Comparison of ENCODE assay signal across 13 mouse cellular contexts in genomic region chr8:84967532-84968304, GRCm38 (mm10). TPM values are rescaled to one million over a fixed set of nuclear protein-coding genes. Genes with fewer than 3 reads are reported as not detected.
A peak's percentile ranks its signal among the peaks of the same experiment; 100 is the strongest.
DNase-seq lines count a peak whose midpoint lies in the region; ATAC-seq and TF ChIP-seq lines count a peak whose summit lies in the region.
"Had no signal": no experiment of that assay in that cellular context is flagged by ENCODE, and none has a peak within 500 bp of the region (broad histone marks: within the 10 kb centered on the region; RNA-seq: fewer than 3 reads in every experiment).

No protein-coding gene starts in this region.

- no peaks in the 10 kb centered on the region for H3K9me3 ChIP-seq in forebrain, embryonic 14.5 days (replicated peaks; ENCODE audit: control insufficient read depth, low read length)
- no peaks in the 10 kb centered on the region for H3K9me3 ChIP-seq in forebrain, embryonic 11.5 days (ENCODE audit: control insufficient read depth, low read length)
- H3K9me3 ChIP-seq in lung, embryonic 15.5 days: no peaks in the 10 kb centered on the region
- H3K9me3 ChIP-seq in embryonic facial prominence, embryonic 10.5 days: no peaks in the 10 kb centered on the region
- H3K9me3 ChIP-seq in liver, postnatal 0 days (ENCODE audit: low read length): no peaks in the 10 kb centered on the region

- TF ChIP-seq EP300 in liver, postnatal 0 days (IDR thresholded peaks at IDR 0.05; ENCODE audit: low read depth): no peak

- peaks cover 22% of the 10 kb centered on the region for H3K36me3 ChIP-seq in forebrain, embryonic 14.5 days (ENCODE audit: control insufficient read depth, insufficient read depth, low read length)
- H3K36me3 ChIP-seq in forebrain, embryonic 11.5 days (ENCODE audit: control insufficient read depth, insufficient read depth, low read length): peaks cover 8% of the 10 kb centered on the region; the same call in 1 of the 2 replicates
- peaks cover 22% of the 10 kb centered on the region for H3K36me3 ChIP-seq in lung, embryonic 15.5 days
- peaks cover 35% of the 10 kb centered on the region for H3K36me3 ChIP-seq in embryonic facial prominence, embryonic 10.5 days (replicated peaks)
- peaks cover 19% of the 10 kb centered on the region for H3K36me3 ChIP-seq in liver, postnatal 0 days (replicated peaks; ENCODE audit: insufficient read depth, low read length)

- DNase-seq in forebrain, embryonic 14.5 days (ENCODE audit: low spot score): no peak
- no peak for DNase-seq in forebrain, embryonic 11.5 days (ENCODE audit: low spot score)
- DNase-seq in lung, postnatal 36 days: no peak
- DNase-seq in embryonic facial prominence, embryonic 10.5 days (ENCODE audit: low spot score): no peak
- DNase-seq in liver, postnatal 0 days: no peak
- DNase-seq in embryo, embryonic 10 days (ENCODE audit: low spot score): no peak
- no peak for DNase-seq in cerebellum, adult 18-20 months
- DNase-seq: heart, adult 2 months; kidney, postnatal 25 days; retina, postnatal 1 day had no signal

- no peaks in the 10 kb centered on the region for H3K27me3 ChIP-seq in forebrain, embryonic 14.5 days (replicated peaks; ENCODE audit: control insufficient read depth, insufficient read depth, low read length)
- no peaks in the 10 kb centered on the region for H3K27me3 ChIP-seq in forebrain, embryonic 11.5 days (ENCODE audit: control insufficient read depth, insufficient read depth, low read length)
- no peaks in the 10 kb centered on the region for H3K27me3 ChIP-seq in lung, embryonic 15.5 days
- H3K27me3 ChIP-seq in embryonic facial prominence, embryonic 10.5 days (replicated peaks; ENCODE audit: low read depth, poor library complexity, severe bottlenecking): no peaks in the 10 kb centered on the region
- H3K27me3 ChIP-seq in liver, postnatal 0 days (ENCODE audit: insufficient read depth, low read length): no peaks in the 10 kb centered on the region

- WGBS in forebrain, embryonic 14.5 days: 87% methylated on average over 13 of the region's 13 CpGs
- WGBS in forebrain, embryonic 11.5 days: 87% methylated on average over 13 of the region's 13 CpGs
- WGBS in lung, embryonic 15.5 days: 88% methylated on average over 13 of the region's 13 CpGs
- 88% methylated on average over 13 of the region's 13 CpGs for WGBS in embryonic facial prominence, embryonic 10.5 days
- WGBS in liver, postnatal 0 days (ENCODE audit: insufficient replicate concordance): 86% methylated on average over 13 of the region's 13 CpGs

- TF ChIP-seq CTCF in liver, postnatal 0 days (IDR thresholded peaks at IDR 0.05; ENCODE audit: low read depth): no peak

- H3K27ac ChIP-seq in forebrain, embryonic 14.5 days (ENCODE audit: low read depth, low read length): no peak overlapping the region
- H3K27ac ChIP-seq in forebrain, embryonic 11.5 days (ENCODE audit: low read depth, low read length): no peak overlapping the region
- no peak overlapping the region for H3K27ac ChIP-seq in lung, embryonic 15.5 days
- H3K27ac ChIP-seq in embryonic facial prominence, embryonic 10.5 days (replicated peaks): peak overlapping the region; percentile 12
- peak overlapping the region; percentile 98 for H3K27ac ChIP-seq in liver, postnatal 0 days (ENCODE audit: low read depth)

- H3K4me3 ChIP-seq in forebrain, embryonic 14.5 days (ENCODE audit: low read depth, low read length): no peak overlapping the region
- no peak overlapping the region for H3K4me3 ChIP-seq in forebrain, embryonic 11.5 days (ENCODE audit: low read depth, low read length)
- no peak overlapping the region; the same call in 1 of the 2 replicates for H3K4me3 ChIP-seq in lung, embryonic 15.5 days
- peak overlapping the region; percentile 80 for H3K4me3 ChIP-seq in embryonic facial prominence, embryonic 10.5 days
- H3K4me3 ChIP-seq in liver, postnatal 0 days (ENCODE audit: low read depth, low read length): 0 out of 2 replicates have a peak overlapping the region, but pooled peaks have one; percentile 83

- H3K9ac ChIP-seq in forebrain, embryonic 14.5 days (ENCODE audit: low read length): peak overlapping the region; percentile 17; the same call in 1 of the 2 replicates
- no peak overlapping the region for H3K9ac ChIP-seq in forebrain, embryonic 11.5 days (ENCODE audit: low read length)
- no peak overlapping the region for H3K9ac ChIP-seq in lung, embryonic 15.5 days
- H3K9ac ChIP-seq in liver, postnatal 0 days (replicated peaks): peak overlapping the region; percentile 91; the same call in 1 of the 2 replicates

- ATAC-seq in forebrain, embryonic 14.5 days: no peak
- no peak for ATAC-seq in forebrain, embryonic 11.5 days (replicated peaks; ENCODE audit: low FRiP score)
- no peak for ATAC-seq in lung, embryonic 15.5 days (ENCODE audit: borderline replicate concordance, extremely low read depth, low FRiP score, low TSS enrichment)
- no peak for ATAC-seq in liver, postnatal 0 days
- ATAC-seq: midbrain, embryonic 16.5 days had no signal

- H3K4me2 ChIP-seq in forebrain, embryonic 14.5 days (ENCODE audit: low read length): no peak overlapping the region
- H3K4me2 ChIP-seq in forebrain, embryonic 11.5 days (ENCODE audit: low read depth, low read length, severe bottlenecking): no peak overlapping the region
- H3K4me2 ChIP-seq in lung, embryonic 15.5 days: 0 out of 2 replicates have a peak overlapping the region, but pooled peaks have one; percentile 77
- peak overlapping the region; percentile 96 for H3K4me2 ChIP-seq in liver, postnatal 0 days (ENCODE audit: low read depth, low read length)

- peaks cover 21% of the 10 kb centered on the region for H3K4me1 ChIP-seq in forebrain, embryonic 14.5 days (ENCODE audit: control insufficient read depth, insufficient read depth, low read length)
- H3K4me1 ChIP-seq in forebrain, embryonic 11.5 days (replicated peaks; ENCODE audit: control insufficient read depth, insufficient read depth, low read length): peaks cover 14% of the 10 kb centered on the region
- H3K4me1 ChIP-seq in lung, embryonic 15.5 days: peaks cover 39% of the 10 kb centered on the region
- H3K4me1 ChIP-seq in embryonic facial prominence, embryonic 10.5 days: peaks cover 62% of the 10 kb centered on the region
- H3K4me1 ChIP-seq in liver, postnatal 0 days (ENCODE audit: insufficient read depth): peaks cover 37% of the 10 kb centered on the region

RNA-seq across cellular contexts. Expression of gene Gm49661, which starts 1.5 kb away (rescaled TPM):
- not detected in 2 replicates for polyA plus RNA-seq in forebrain, embryonic 14.5 days (2014; fragmentation: Nextera tagmentation; extraction: Ambion mirVana)
- not detected in 2 replicates for polyA plus RNA-seq in forebrain, embryonic 11.5 days (2014; fragmentation: Nextera tagmentation; extraction: Ambion mirVana)
- polyA plus RNA-seq in lung, embryonic 15.5 days (2015; fragmentation: Nextera tagmentation; extraction: Ambion mirVana): not detected in 2 replicates
- polyA plus RNA-seq in embryonic facial prominence, embryonic 10.5 days (2016; fragmentation: Nextera tagmentation; extraction: Ambion mirVana): not detected in 2 replicates
- polyA plus RNA-seq in liver, postnatal 0 days (2015; fragmentation: Nextera tagmentation; extraction: Ambion mirVana): 0.89 TPM in 1 of 2 replicates, not detected in the other
- polyA plus RNA-seq: embryonic facial prominence, embryonic 11.5 days; heart, adult 2 months; midbrain, embryonic 16.5 days had no signal

RNA-seq across cellular contexts. Expression of gene Prdx2, which starts 1.7 kb away (rescaled TPM):
- polyA plus RNA-seq in forebrain, embryonic 14.5 days (2014; fragmentation: Nextera tagmentation; extraction: Ambion mirVana): 1,735 and 2,101 TPM in 2 replicates
- polyA plus RNA-seq in forebrain, embryonic 11.5 days (2014; fragmentation: Nextera tagmentation; extraction: Ambion mirVana): 1,226 and 1,312 TPM in 2 replicates
- 727 and 733 TPM in 2 replicates for polyA plus RNA-seq in lung, embryonic 15.5 days (2015; fragmentation: Nextera tagmentation; extraction: Ambion mirVana)
- 1,193 and 1,272 TPM in 2 replicates for polyA plus RNA-seq in embryonic facial prominence, embryonic 10.5 days (2016; fragmentation: Nextera tagmentation; extraction: Ambion mirVana)
- 780 and 831 TPM in 2 replicates for polyA plus RNA-seq in liver, postnatal 0 days (2015; fragmentation: Nextera tagmentation; extraction: Ambion mirVana)

RNA-seq across cellular contexts. Expression of gene Rnaseh2a, which starts 1.8 kb away (rescaled TPM):
- polyA plus RNA-seq in forebrain, embryonic 14.5 days (2014; fragmentation: Nextera tagmentation; extraction: Ambion mirVana): 93.3 and 111 TPM in 2 replicates
- polyA plus RNA-seq in forebrain, embryonic 11.5 days (2014; fragmentation: Nextera tagmentation; extraction: Ambion mirVana): 128 and 147 TPM in 2 replicates
- 114 and 120 TPM in 2 replicates for polyA plus RNA-seq in lung, embryonic 15.5 days (2015; fragmentation: Nextera tagmentation; extraction: Ambion mirVana)
- 147 and 148 TPM in 2 replicates for polyA plus RNA-seq in embryonic facial prominence, embryonic 10.5 days (2016; fragmentation: Nextera tagmentation; extraction: Ambion mirVana)
- 67.1 and 70.8 TPM in 2 replicates for polyA plus RNA-seq in liver, postnatal 0 days (2015; fragmentation: Nextera tagmentation; extraction: Ambion mirVana)

RNA-seq across cellular contexts. Expression of gene Junb, which starts 10.8 kb away (rescaled TPM):
- 5.0 and 6.5 TPM in 2 replicates for polyA plus RNA-seq in forebrain, embryonic 14.5 days (2014; fragmentation: Nextera tagmentation; extraction: Ambion mirVana)
- 5.2 and 5.8 TPM in 2 replicates for polyA plus RNA-seq in forebrain, embryonic 11.5 days (2014; fragmentation: Nextera tagmentation; extraction: Ambion mirVana)
- 17.4 and 20.5 TPM in 2 replicates for polyA plus RNA-seq in lung, embryonic 15.5 days (2015; fragmentation: Nextera tagmentation; extraction: Ambion mirVana)
- polyA plus RNA-seq in embryonic facial prominence, embryonic 10.5 days (2016; fragmentation: Nextera tagmentation; extraction: Ambion mirVana): 6.6 and 6.7 TPM in 2 replicates
- polyA plus RNA-seq in liver, postnatal 0 days (2015; fragmentation: Nextera tagmentation; extraction: Ambion mirVana): 14.2 and 21.9 TPM in 2 replicates

RNA-seq across cellular contexts. Expression of gene Rtbdn, which starts 20.9 kb away (rescaled TPM):
- polyA plus RNA-seq in forebrain, embryonic 14.5 days (2014; fragmentation: Nextera tagmentation; extraction: Ambion mirVana): 0.47 and 0.73 TPM in 2 replicates
- polyA plus RNA-seq in forebrain, embryonic 11.5 days (2014; fragmentation: Nextera tagmentation; extraction: Ambion mirVana): 0.19 and 0.36 TPM in 2 replicates
- 0.12 and 0.13 TPM in 2 replicates for polyA plus RNA-seq in lung, embryonic 15.5 days (2015; fragmentation: Nextera tagmentation; extraction: Ambion mirVana)
- polyA plus RNA-seq in embryonic facial prominence, embryonic 10.5 days (2016; fragmentation: Nextera tagmentation; extraction: Ambion mirVana): 0.36 and 0.91 TPM in 2 replicates
- 0.09 TPM in 1 of 2 replicates, not detected in the other for polyA plus RNA-seq in liver, postnatal 0 days (2015; fragmentation: Nextera tagmentation; extraction: Ambion mirVana)
- polyA plus RNA-seq: embryonic facial prominence, embryonic 11.5 days; heart, adult 2 months had no signal

Comparison
In these comparisons a context has a peak if more than half of its experiments do, and no peak if none do; other contexts are left out.
1. H3K9ac ChIP-seq: peak in forebrain, embryonic 14.5 days (single experiment) and liver, postnatal 0 days (single experiment); none in forebrain, embryonic 11.5 days (single experiment) and lung, embryonic 15.5 days (single experiment).
2. H3K27ac ChIP-seq: peak in embryonic facial prominence, embryonic 10.5 days (single experiment) and liver, postnatal 0 days (single experiment); none in forebrain, embryonic 14.5 days (single experiment), forebrain, embryonic 11.5 days (single experiment) and lung, embryonic 15.5 days (single experiment).
3. H3K4me2 ChIP-seq: peak in lung, embryonic 15.5 days (single experiment) and liver, postnatal 0 days (single experiment); none in forebrain, embryonic 14.5 days (single experiment) and forebrain, embryonic 11.5 days (single experiment).
4. H3K4me3 ChIP-seq: peak in embryonic facial prominence, embryonic 10.5 days (single experiment) and liver, postnatal 0 days (single experiment); none in forebrain, embryonic 14.5 days (single experiment), forebrain, embryonic 11.5 days (single experiment) and lung, embryonic 15.5 days (single experiment).